Comparison of ENCODE assay signal across 8 mouse cellular contexts in the genomic region with DNA sequence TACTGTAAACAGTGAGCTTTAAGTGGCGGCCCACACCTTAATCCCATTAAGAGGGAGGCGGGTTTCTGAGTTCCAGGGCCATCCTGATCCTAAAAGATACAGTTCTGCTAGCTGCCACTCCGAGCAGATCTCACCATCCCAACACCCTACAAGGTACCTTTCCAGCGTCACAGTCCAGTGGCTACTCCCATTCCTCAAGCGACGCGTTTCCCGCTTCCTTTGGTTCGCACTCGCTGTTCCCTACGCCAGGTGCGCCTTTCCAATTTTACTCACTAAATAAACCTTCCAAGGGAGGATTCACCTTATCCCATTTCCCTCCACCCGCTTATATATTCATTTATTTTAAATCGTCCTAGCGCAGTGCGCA. TPM values are rescaled to one million over a fixed set of nuclear protein-coding genes. Genes with fewer than 3 reads are reported as not detected.
A peak's percentile ranks its signal among the peaks of the same experiment; 100 is the strongest.
DNase-seq lines count a peak whose midpoint lies in the region; ATAC-seq and TF ChIP-seq lines count a peak whose summit lies in the region.

No protein-coding gene starts in this region.

- TF ChIP-seq POLR2A in ES-Bruce4 (IDR thresholded peaks at IDR 0.05; ENCODE audit: insufficient read depth, low read length): no peak

- no peak for ATAC-seq in heart, embryonic 12.5 days (ENCODE audit: insufficient number of reproducible peaks, low FRiP score)
- peak; percentile 32 for ATAC-seq in forebrain, embryonic 15.5 days (replicated peaks)

- peaks cover 34% of the 10 kb centered on the region for H3K36me3 ChIP-seq in heart, embryonic 12.5 days
- H3K36me3 ChIP-seq in ES-Bruce4 (ENCODE audit: control insufficient read depth, insufficient read depth, low read length, poor library complexity, severe bottlenecking): peaks cover 27% of the 10 kb centered on the region
- peaks cover 43% of the 10 kb centered on the region for H3K36me3 ChIP-seq in forebrain, embryonic 15.5 days
- peaks cover 30% of the 10 kb centered on the region for H3K36me3 ChIP-seq in macrophage (ENCODE audit: inconsistent target)

- no peaks in the 10 kb centered on the region for H3K9me3 ChIP-seq in heart, embryonic 12.5 days (replicated peaks)
- H3K9me3 ChIP-seq in ES-Bruce4 (replicated peaks; ENCODE audit: control insufficient read depth, insufficient read depth, low read length, poor library complexity, severe bottlenecking): no peaks in the 10 kb centered on the region
- H3K9me3 ChIP-seq in forebrain, embryonic 15.5 days: no peaks in the 10 kb centered on the region

- DNase-seq in heart, adult 9 months (ENCODE audit: low spot score in 2 of 2): no peak
- no peak for DNase-seq in c-Kit-positive CD71-positive TER-119-positive erythroid progenitor cells, embryonic 14.5 days (ENCODE audit: low spot score)
- no peak for DNase-seq in right cerebral cortex, postnatal 4 days
- DNase-seq in right cerebral cortex, postnatal 14 days: no peak

- H3K27me3 ChIP-seq in heart, embryonic 12.5 days (replicated peaks): no peaks in the 10 kb centered on the region
- H3K27me3 ChIP-seq in ES-Bruce4 (ENCODE audit: control insufficient read depth, insufficient read depth, low read length, poor library complexity, severe bottlenecking): no peaks in the 10 kb centered on the region
- H3K27me3 ChIP-seq in forebrain, embryonic 15.5 days: no peaks in the 10 kb centered on the region

- peaks cover 59% of the 10 kb centered on the region for H3K79me2 ChIP-seq in macrophage (ENCODE audit: inconsistent target)

- TF ChIP-seq CTCF in ES-Bruce4 (IDR thresholded peaks at IDR 0.05; ENCODE audit: low read depth, low read length): no peak

- peak overlapping the region; percentile 83 for H3K4me2 ChIP-seq in heart, embryonic 12.5 days
- peak overlapping the region; percentile 81 for H3K4me2 ChIP-seq in forebrain, embryonic 15.5 days (replicated peaks)

- WGBS in heart, embryonic 12.5 days: under 1% methylated on average over 16 of the region's 16 CpGs
- WGBS in forebrain, embryonic 15.5 days: under 1% methylated on average over 16 of the region's 16 CpGs
- WGBS in macrophage (ENCODE audit: missing documents): 2% methylated on average over 16 of the region's 16 CpGs

- peak overlapping the region; percentile 73 for H3K9ac ChIP-seq in heart, embryonic 12.5 days
- H3K9ac ChIP-seq in ES-Bruce4 (ENCODE audit: low read depth, poor library complexity, severe bottlenecking): peak overlapping the region; percentile 59
- peak overlapping the region; percentile 57 for H3K9ac ChIP-seq in forebrain, embryonic 15.5 days (replicated peaks)

- H3K4me1 ChIP-seq in heart, embryonic 12.5 days (replicated peaks): peaks cover 14% of the 10 kb centered on the region
- no peaks in the 10 kb centered on the region for H3K4me1 ChIP-seq in ES-Bruce4 (ENCODE audit: control insufficient read depth, insufficient read depth, low read length)
- H3K4me1 ChIP-seq in forebrain, embryonic 15.5 days: peaks cover 33% of the 10 kb centered on the region

- H3K4me3 ChIP-seq in heart, embryonic 12.5 days: peak overlapping the region; percentile 90
- H3K4me3 ChIP-seq in ES-Bruce4 (ENCODE audit: low read depth, low read length): peak overlapping the region; percentile 80
- H3K4me3 ChIP-seq in forebrain, embryonic 15.5 days: peak overlapping the region; percentile 95
- peak overlapping the region; percentile 80 for H3K4me3 ChIP-seq in macrophage (ENCODE audit: inconsistent target)

- TF ChIP-seq EP300 in ES-Bruce4 (IDR thresholded peaks at IDR 0.05; ENCODE audit: insufficient read depth, low read depth, low read length): no peak

- peak overlapping the region; percentile 63; the same call in 1 of the 2 replicates for H3K27ac ChIP-seq in heart, embryonic 12.5 days (ENCODE audit: poor library complexity, severe bottlenecking)
- H3K27ac ChIP-seq in ES-Bruce4 (ENCODE audit: insufficient read depth, low read length) (peak overlapping the region; percentile 8), macrophage (peak overlapping the region; percentile 60)
- peak overlapping the region; percentile 98 for H3K27ac ChIP-seq in forebrain, embryonic 15.5 days (replicated peaks)

RNA-seq across cellular contexts. Expression of a gene that starts 0.5 kb away (rescaled TPM):
- polyA plus RNA-seq in heart, embryonic 12.5 days (2016; fragmentation: Nextera tagmentation; extraction: Ambion mirVana): 77.6 and 79.2 TPM in 2 replicates
- 96.3 and 98.5 TPM in 2 replicates for polyA plus RNA-seq in ES-Bruce4 (2011; ENCODE audit: insufficient read depth, insufficient read length, low read depth, missing spikeins)
- 78.8 and 85.9 TPM in 2 replicates for polyA plus RNA-seq in forebrain, embryonic 15.5 days (2015; fragmentation: Nextera tagmentation; extraction: Ambion mirVana)
- total RNA-seq in macrophage (2018; cell fraction: chromatin; rRNA removed): 1,000 to 10,000 TPM in 1 of 26 experiments, 100 to 1,000 TPM in 25; 489 to 1,068 (median 725) TPM
- total RNA-seq in macrophage (2018; cell fraction: cytosol; rRNA removed): 10 to 100 TPM; 11.3 to 49.6 (median 20.4) TPM
- total RNA-seq in macrophage (2018; cell fraction: nucleus; rRNA removed): 100 to 1,000 TPM; 243 to 540 (median 388) TPM
- 21.9 to 53.8 TPM (median 23.8 TPM) in 3 replicates for polyA plus RNA-seq in macrophage (2018)

RNA-seq across cellular contexts. Expression of a gene that starts 13.8 kb away (rescaled TPM):
- 2.3 and 2.5 TPM in 2 replicates for polyA plus RNA-seq in heart, embryonic 12.5 days (2016; fragmentation: Nextera tagmentation; extraction: Ambion mirVana)
- polyA plus RNA-seq in ES-Bruce4 (2011; ENCODE audit: insufficient read depth, insufficient read length, low read depth, missing spikeins): 0.53 and 0.73 TPM in 2 replicates
- 4.8 and 5.7 TPM in 2 replicates for polyA plus RNA-seq in forebrain, embryonic 15.5 days (2015; fragmentation: Nextera tagmentation; extraction: Ambion mirVana)
- total RNA-seq in macrophage (2018; cell fraction: chromatin; rRNA removed): 1 to 10 TPM; 1.7 to 9.3 (median 6.0) TPM
- 1 to 10 TPM; 2.7 to 4.3 (median 3.4) TPM for total RNA-seq in macrophage (2018; cell fraction: cytosol; rRNA removed)
- 10 to 100 TPM in 3 of 26 experiments, 1 to 10 TPM in 23; 2.4 to 11.9 (median 5.9) TPM for total RNA-seq in macrophage (2018; cell fraction: nucleus; rRNA removed)
- 1.8 to 2.9 TPM (median 2.3 TPM) in 3 replicates for polyA plus RNA-seq in macrophage (2018)

RNA-seq across cellular contexts. Expression of a gene that starts 17.2 kb away (rescaled TPM):
- polyA plus RNA-seq in heart, embryonic 12.5 days (2016; fragmentation: Nextera tagmentation; extraction: Ambion mirVana): 0.65 and 0.97 TPM in 2 replicates
- polyA plus RNA-seq in ES-Bruce4 (2011; ENCODE audit: insufficient read depth, insufficient read length, low read depth, missing spikeins) (22.1 and 25.0 TPM in 2 replicates), macrophage (2018) (0.06 to 0.16 TPM in 2 of 3 replicates, not detected in the other)
- 105 and 106 TPM in 2 replicates for polyA plus RNA-seq in forebrain, embryonic 15.5 days (2015; fragmentation: Nextera tagmentation; extraction: Ambion mirVana)
- 1 to 10 TPM in 2 of 26 experiments, under 1 TPM in 13, not detected in 11; 0.17 to 1.4 (median 0.41) TPM for total RNA-seq in macrophage (2018; cell fraction: chromatin; rRNA removed)
- under 1 TPM in 10 of 26 experiments, not detected in 16; 0.04 to 0.24 (median 0.09) TPM for total RNA-seq in macrophage (2018; cell fraction: cytosol; rRNA removed)
- total RNA-seq in macrophage (2018; cell fraction: nucleus; rRNA removed): under 1 TPM in 11 of 26 experiments, not detected in 15; 0.20 to 0.66 (median 0.40) TPM

RNA-seq across cellular contexts. Expression of a gene that starts 28.3 kb away (rescaled TPM):
- polyA plus RNA-seq in heart, embryonic 12.5 days (2016; fragmentation: Nextera tagmentation; extraction: Ambion mirVana): 25.2 and 30.1 TPM in 2 replicates
- polyA plus RNA-seq in ES-Bruce4 (2011; ENCODE audit: insufficient read depth, insufficient read length, low read depth, missing spikeins) (28.1 and 33.8 TPM in 2 replicates), macrophage (2018) (not detected in 3 replicates)
- 4.1 and 6.0 TPM in 2 replicates for polyA plus RNA-seq in forebrain, embryonic 15.5 days (2015; fragmentation: Nextera tagmentation; extraction: Ambion mirVana)
- total RNA-seq in macrophage (2018; cell fraction: chromatin; rRNA removed): 1 to 10 TPM in 1 of 26 experiments, not detected in 25; 6.4 TPM
- total RNA-seq in macrophage (2018; cell fraction: cytosol; rRNA removed): not detected
- not detected for total RNA-seq in macrophage (2018; cell fraction: nucleus; rRNA removed)

Comparison
In these comparisons a context has a peak if more than half of its experiments do, and no peak if none do; other contexts are left out.
1. H3K27ac ChIP-seq: peak in every context shown above with its lines; median percentile 98 in forebrain, embryonic 15.5 days; 63 in heart, embryonic 12.5 days; 60 in macrophage; 8 in ES-Bruce4.
2. RNA of a gene that starts 17.2 kb away (polyA plus RNA-seq): 105 to 106 TPM in forebrain, embryonic 15.5 days and 22.1 to 25.0 TPM in ES-Bruce4; 0.65 to 0.97 TPM in heart, embryonic 12.5 days and 0.06 to 0.16 TPM in macrophage; every median in the first group is over 10 times any median in the second.
3. Peak in every context shown above with its lines, with median percentiles within 50 percentile points of each other: H3K4me3 ChIP-seq and H3K9ac ChIP-seq.